Mouse (Mus musculus) intestine, postnatal 0 days (tissue): ENCODE data around the gene Dek. TPM values are rescaled to one million over a fixed set of nuclear protein-coding genes. Genes with fewer than 3 reads are reported as not detected.

ENCODE experiments used
- ATAC-seq: fragments of 200-750 bp; cut with Nextera tagmentation; 2 replicates; pipeline ENCODE4 v1.8.0; 2017; ENCODE audit warnings: mild to moderate bottlenecking, moderate TSS enrichment, moderate library complexity
- H3K27ac ChIP-seq: fragments of 300-500 bp; sonication (generic); 2 replicates; pipeline ENCODE4 v1.5.1; 2014; ENCODE audit warnings: mild to moderate bottlenecking, low read depth, low read length, moderate library complexity
- H3K27me3 ChIP-seq: fragments of 300-500 bp; sonication (generic); replicated peaks from 2 replicates; pipeline ENCODE4 v1.6.1; 2014; ENCODE audit warnings: low read length, mixed read lengths; ENCODE audit not compliant: control insufficient read depth, insufficient read depth
- H3K36me3 ChIP-seq: fragments of 300-500 bp; sonication (generic); 2 replicates; pipeline ENCODE4 v1.6.1; 2014; ENCODE audit warnings: mild to moderate bottlenecking, moderate library complexity; ENCODE audit not compliant: control insufficient read depth, insufficient read depth
- H3K4me1 ChIP-seq: fragments of 300-500 bp; sonication (generic); replicated peaks from 2 replicates; pipeline ENCODE4 v1.6.1; 2014; ENCODE audit warnings: antibody characterized with exemption, low read length, mixed read lengths; ENCODE audit not compliant: control insufficient read depth, insufficient read depth
- H3K4me2 ChIP-seq: fragments of 300-500 bp; sonication (generic); replicated peaks from 2 replicates; pipeline ENCODE4 v1.6.1; 2014; ENCODE audit warnings: low read depth, mild to moderate bottlenecking, moderate library complexity
- H3K4me3 ChIP-seq: fragments of 300-500 bp; sonication (generic); 2 replicates; pipeline ENCODE4 v1.5.1; 2014; ENCODE audit warnings: low read depth, low read length
- H3K9ac ChIP-seq: fragments of 300-500 bp; sonication (generic); 2 replicates; pipeline ENCODE4 v1.6.1; 2014; ENCODE audit warnings: mild to moderate bottlenecking, low read depth, low read length
- H3K9me3 ChIP-seq: fragments of 300-500 bp; sonication (generic); 2 replicates; pipeline ENCODE4 v1.6.1; 2016; ENCODE audit warnings: mixed run types; ENCODE audit not compliant: control insufficient read depth
- CTCF ChIP-seq: sonication (generic); IDR thresholded peaks from 2 replicates; pipeline ENCODE4 v1.5.1; 2016; ENCODE audit warnings: low read depth, mild to moderate bottlenecking, control low read depth, antibody characterized with exemption, moderate library complexity
- WGBS: fragments of 180-500 bp; shearing (Covaris S2); extraction: QIAGEN DNeasy Blood & Tissue Kit; methylation state at CpG from one replicate; pipeline ENCODE4 v1.1.7; 2014; 5-methylcytosine and 5-hydroxymethylcytosine counted together
- polyA plus RNA-seq: library from polyadenylated mRNA; unstranded; fragments of >200 nt; fragmentation: Nextera tagmentation; extraction: Ambion mirVana; gene quantifications from 2 replicates; pipeline ENCODE4 v1.2.1, GENCODE M21; 2015

Gene Dek
- polyA plus RNA-seq, 1 experiment from 2014 or later: 115 TPM

GRCm38 (mm10) chr13:47056126-47056525, 49.9 kb downstream of the Dek start:
- Histone ChIP-seq H3K4me2 (no peak overlapping the region), H3K9ac (no peak overlapping the region), H3K27me3 (no peaks in the 10 kb centered on the region), H3K4me3 (no peak overlapping the region), H3K36me3 (peaks cover 33% of the 10 kb centered on the region; the same call in 1 of the 2 replicates), H3K4me1 (no peaks in the 10 kb centered on the region), H3K27ac (no peak overlapping the region), H3K9me3 (no peaks in the 10 kb centered on the region)
- no peak for TF ChIP-seq CTCF
- WGBS: 82% methylated on average over 11 of the region's 11 CpGs
- no peak for ATAC-seq

- no peak overlapping the region for H3K4me2 ChIP-seq
- 90% methylated on average over 10 of the region's 10 CpGs for WGBS
- H3K27me3 ChIP-seq: no peaks in the 10 kb centered on the region
- H3K27ac ChIP-seq: no peak overlapping the region
- H3K4me1 ChIP-seq: no peaks in the 10 kb centered on the region
- no peak for TF ChIP-seq CTCF
- ATAC-seq: no peak
- H3K9me3 ChIP-seq: no peaks in the 10 kb centered on the region
- H3K9ac ChIP-seq: no peak overlapping the region
- peaks cover 40% of the 10 kb centered on the region for H3K36me3 ChIP-seq
- H3K4me3 ChIP-seq: no peak overlapping the region
These were observed 52.0 kb downstream of the Dek start for GRCm38 (mm10) chr13:47053971-47054370.

- ATAC-seq: no peak
- Histone ChIP-seq H3K4me2 (no peak overlapping the region), H3K4me3 (no peak overlapping the region), H3K27me3 (no peaks in the 10 kb centered on the region), H3K4me1 (no peaks in the 10 kb centered on the region), H3K36me3 (peaks cover 40% of the 10 kb centered on the region), H3K27ac (no peak overlapping the region), H3K9me3 (no peaks in the 10 kb centered on the region), H3K9ac (no peak overlapping the region)
- TF ChIP-seq CTCF: no peak
- 71% methylated on average over 4 of the region's 4 CpGs for WGBS
These were observed 56.0 kb downstream of the Dek start for GRCm38 (mm10) chr13:47050009-47050408.

GRCm38 (mm10) chr13:47047996-47048395, 58.0 kb downstream of the Dek start:
- Histone ChIP-seq H3K4me2 (no peak overlapping the region), H3K36me3 (peaks cover 28% of the 10 kb centered on the region), H3K9me3 (no peaks in the 10 kb centered on the region), H3K27ac (no peak overlapping the region), H3K9ac (no peak overlapping the region), H3K27me3 (no peaks in the 10 kb centered on the region), H3K4me3 (no peak overlapping the region), H3K4me1 (no peaks in the 10 kb centered on the region)
- TF ChIP-seq CTCF: no peak
- 86% methylated on average over 4 of the region's 4 CpGs for WGBS
- ATAC-seq: no peak

- TF ChIP-seq CTCF: no peak
- 27% methylated on average over 10 of the region's 10 CpGs for WGBS
- ATAC-seq: no peak
- no peaks in the 10 kb centered on the region; the same call in 1 of the 2 replicates for H3K4me1 ChIP-seq
- H3K27ac ChIP-seq: peak within 1 kb of the TSS; percentile 68
- peaks cover 9% of the 10 kb centered on the region; the same call in 1 of the 2 replicates for H3K36me3 ChIP-seq
- peak within 1 kb of the TSS; percentile 76 for H3K9ac ChIP-seq
- peak within 1 kb of the TSS; percentile 94 for H3K4me3 ChIP-seq
- H3K27me3 ChIP-seq: no peaks in the 10 kb centered on the region
- H3K9me3 ChIP-seq: no peaks in the 10 kb centered on the region
- H3K4me2 ChIP-seq: peak within 1 kb of the TSS; percentile 100
These were observed 61.4 kb downstream of the Dek start, which contains the start of gene Tpmt for GRCm38 (mm10) chr13:47044617-47044947. TSS of gene Tpmt (minus strand) at chr13:47044737.

GRCm38 (mm10) chr13:47043833-47044616, 62.0 kb downstream of the Dek start:
- peak overlapping the region; percentile 100 for H3K4me2 ChIP-seq
- H3K27ac ChIP-seq: peak overlapping the region; percentile 68
- no peaks in the 10 kb centered on the region for H3K9me3 ChIP-seq
- TF ChIP-seq CTCF: no peak
- peak overlapping the region; percentile 94 for H3K4me3 ChIP-seq
- H3K36me3 ChIP-seq: peaks cover 3% of the 10 kb centered on the region; the same call in 1 of the 2 replicates
- H3K27me3 ChIP-seq: no peaks in the 10 kb centered on the region
- under 1% methylated on average over 44 of the region's 45 CpGs for WGBS
- H3K9ac ChIP-seq: peak overlapping the region; percentile 76
- H3K4me1 ChIP-seq: no peaks in the 10 kb centered on the region; the same call in 1 of the 2 replicates
- ATAC-seq: peak; percentile 32
